Mouse (Mus musculus) midbrain, embryonic 16.5 days (tissue): Measurements from ENCODE around the gene Trrap. TPM values are rescaled to one million over a fixed set of nuclear protein-coding genes. Genes with fewer than 3 reads are reported as not detected.

ENCODE experiments used
- ATAC-seq: fragments of 200-750 bp; cut with Nextera tagmentation; 2 replicates; pipeline ENCODE4 v1.8.0; 2017; ENCODE audit warnings: moderate TSS enrichment
- H3K27ac ChIP-seq: fragments of 300-500 bp; sonication (generic); 2 replicates; pipeline ENCODE4 v1.5.1; 2014; ENCODE audit warnings: mild to moderate bottlenecking, low read length, mixed read lengths
- H3K27me3 ChIP-seq: fragments of 300-500 bp; sonication (generic); 2 replicates; pipeline ENCODE4 v1.6.1; 2014; ENCODE audit warnings: low read depth, low read length, mixed read lengths; ENCODE audit not compliant: control insufficient read depth, insufficient read depth
- H3K36me3 ChIP-seq: fragments of 300-500 bp; sonication (generic); 2 replicates; pipeline ENCODE4 v1.6.1; 2014; ENCODE audit warnings: mild to moderate bottlenecking, low read length, moderate library complexity, mixed read lengths; ENCODE audit not compliant: control insufficient read depth, insufficient read depth
- H3K4me1 ChIP-seq: fragments of 300-500 bp; sonication (generic); 2 replicates; pipeline ENCODE4 v1.6.1; 2014; ENCODE audit warnings: mild to moderate bottlenecking, low read length, mixed read lengths; ENCODE audit not compliant: control insufficient read depth, insufficient read depth
- H3K4me2 ChIP-seq: fragments of 300-500 bp; sonication (generic); 2 replicates; pipeline ENCODE4 v1.6.1; 2014; ENCODE audit warnings: mild to moderate bottlenecking, low read length, mixed read lengths
- H3K4me3 ChIP-seq: fragments of 300-500 bp; sonication (generic); 2 replicates; pipeline ENCODE4 v1.5.1; 2014; ENCODE audit warnings: low read depth, mild to moderate bottlenecking, low read length, moderate library complexity, mixed read lengths
- H3K9ac ChIP-seq: fragments of 300-500 bp; sonication (generic); 2 replicates; pipeline ENCODE4 v1.6.1; 2014; ENCODE audit warnings: low read depth, low read length, mixed read lengths
- H3K9me3 ChIP-seq: fragments of 300-500 bp; sonication (generic); replicated peaks from 2 replicates; pipeline ENCODE4 v1.6.1; 2014; ENCODE audit warnings: mild to moderate bottlenecking, low read length, mixed read lengths; ENCODE audit not compliant: control insufficient read depth, poor library complexity, severe bottlenecking
- WGBS: fragments of 180-500 bp; shearing (Covaris S2); extraction: QIAGEN DNeasy Blood & Tissue Kit; methylation state at CpG from one replicate; pipeline ENCODE4 v1.1.7; 2014; 5-methylcytosine and 5-hydroxymethylcytosine counted together
- polyA plus RNA-seq: library from polyadenylated mRNA; unstranded; fragments of >200 nt; fragmentation: Nextera tagmentation; extraction: Ambion mirVana; gene quantifications from 2 replicates; pipeline ENCODE4 v1.2.1, GENCODE M21; 2015

Trrap gene
- polyA plus RNA-seq, 1 experiment from 2014 or later: 71.4 TPM

- H3K9me3 ChIP-seq: no peaks in the 10 kb centered on the region
- peaks cover 3% of the 10 kb centered on the region; the same call in 1 of the 2 replicates for H3K36me3 ChIP-seq
- no peaks in the 10 kb centered on the region for H3K27me3 ChIP-seq
- no peak overlapping the region for H3K9ac ChIP-seq
- H3K4me3 ChIP-seq: no peak overlapping the region
- H3K4me1 ChIP-seq: no peaks in the 10 kb centered on the region
- H3K4me2 ChIP-seq: no peak overlapping the region
- no peak overlapping the region for H3K27ac ChIP-seq
- 96% methylated on average over 1 of the region's 1 CpGs for WGBS
- no peak for ATAC-seq
These were observed 104.2 kb downstream of the Trrap start for GRCm38 (mm10) chr5:144871775-144872174.

- Histone ChIP-seq H3K9me3 (no peaks in the 10 kb centered on the region), H3K27ac (no peak overlapping the region), H3K36me3 (peaks cover 7% of the 10 kb centered on the region; the same call in 1 of the 2 replicates), H3K9ac (no peak overlapping the region), H3K4me1 (no peaks in the 10 kb centered on the region), H3K4me3 (no peak overlapping the region), H3K4me2 (no peak overlapping the region), H3K27me3 (no peaks in the 10 kb centered on the region)
- 84% methylated on average over 5 of the region's 5 CpGs for WGBS
- no peak for ATAC-seq
These were observed 104.8 kb downstream of the Trrap start for GRCm38 (mm10) chr5:144872326-144872725.

- 84% methylated on average over 3 of the region's 3 CpGs for WGBS
These were observed 105.3 kb downstream of the Trrap start for GRCm38 (mm10) chr5:144872867-144873266.

GRCm38 (mm10) chr5:144875227-144875626 lies 107.7 kb downstream of the Trrap start:
- WGBS: 88% methylated on average over 6 of the region's 6 CpGs
- Histone ChIP-seq H3K9ac (no peak overlapping the region), H3K4me3 (no peak overlapping the region), H3K27ac (no peak overlapping the region), H3K27me3 (no peaks in the 10 kb centered on the region), H3K36me3 (peaks cover 31% of the 10 kb centered on the region), H3K9me3 (no peaks in the 10 kb centered on the region), H3K4me2 (no peak overlapping the region), H3K4me1 (no peaks in the 10 kb centered on the region)
- 0 out of 2 replicates have a peak, but pooled peaks have one; percentile 22 for ATAC-seq

More at GRCm38 (mm10) chr5:144872867-144873266, 105.3 kb downstream of the Trrap start:
- ATAC-seq: no peak
- Histone ChIP-seq H3K27ac (no peak overlapping the region), H3K4me1 (no peaks in the 10 kb centered on the region), H3K27me3 (no peaks in the 10 kb centered on the region), H3K36me3 (peaks cover 11% of the 10 kb centered on the region; the same call in 1 of the 2 replicates), H3K9me3 (no peaks in the 10 kb centered on the region), H3K4me3 (no peak overlapping the region), H3K9ac (no peak overlapping the region), H3K4me2 (no peak overlapping the region)

- WGBS: 13% methylated on average over 13 of the region's 13 CpGs
- H3K27me3 ChIP-seq: no peaks in the 10 kb centered on the region
- H3K9me3 ChIP-seq: no peaks in the 10 kb centered on the region
- no peak overlapping the region for H3K4me2 ChIP-seq
- H3K4me3 ChIP-seq: no peak overlapping the region
- ATAC-seq: peak; percentile 31; the same call in 1 of the 2 replicates
- H3K36me3 ChIP-seq: peaks cover 37% of the 10 kb centered on the region
- H3K27ac ChIP-seq: no peak overlapping the region
- no peaks in the 10 kb centered on the region for H3K4me1 ChIP-seq
- H3K9ac ChIP-seq: no peak overlapping the region
These were observed 108.4 kb downstream of the Trrap start for GRCm38 (mm10) chr5:144875892-144876291.

- H3K9ac ChIP-seq: no peak overlapping the region
- H3K27ac ChIP-seq: no peak overlapping the region
- H3K9me3 ChIP-seq: no peaks in the 10 kb centered on the region
- no peak overlapping the region for H3K4me2 ChIP-seq
- ATAC-seq: no peak
- 91% methylated on average over 15 of the region's 15 CpGs for WGBS
- no peak overlapping the region for H3K4me3 ChIP-seq
- H3K27me3 ChIP-seq: no peaks in the 10 kb centered on the region
- no peaks in the 10 kb centered on the region for H3K4me1 ChIP-seq
- H3K36me3 ChIP-seq: peaks cover 49% of the 10 kb centered on the region
These were observed 109.5 kb downstream of the Trrap start for GRCm38 (mm10) chr5:144877021-144877420.

- Histone ChIP-seq H3K36me3 (peaks cover 73% of the 10 kb centered on the region), H3K4me3 (no peak overlapping the region), H3K27ac (no peak overlapping the region), H3K9ac (no peak overlapping the region), H3K4me1 (no peaks in the 10 kb centered on the region), H3K9me3 (no peaks in the 10 kb centered on the region), H3K4me2 (no peak overlapping the region), H3K27me3 (no peaks in the 10 kb centered on the region)
- 90% methylated on average over 14 of the region's 14 CpGs for WGBS
- ATAC-seq: peak; percentile 15; the same call in 1 of the 2 replicates
These were observed 114.3 kb downstream of the Trrap start for GRCm38 (mm10) chr5:144881670-144882399.

- Histone ChIP-seq H3K27ac (no peak overlapping the region), H3K4me2 (no peak overlapping the region), H3K4me3 (no peak overlapping the region), H3K9ac (no peak overlapping the region), H3K36me3 (peaks cover 73% of the 10 kb centered on the region), H3K27me3 (no peaks in the 10 kb centered on the region), H3K9me3 (no peaks in the 10 kb centered on the region), H3K4me1 (no peaks in the 10 kb centered on the region)
- no peak for ATAC-seq
- WGBS: 77% methylated on average over 13 of the region's 13 CpGs
These were observed 117.2 kb downstream of the Trrap start for GRCm38 (mm10) chr5:144884629-144885217.

GRCm38 (mm10) chr5:144885968-144886650 lies 118.6 kb downstream of the Trrap start:
- H3K4me2 ChIP-seq: no peak overlapping the region
- H3K27me3 ChIP-seq: no peaks in the 10 kb centered on the region
- H3K9ac ChIP-seq: no peak overlapping the region
- no peak overlapping the region for H3K4me3 ChIP-seq
- WGBS: 91% methylated on average over 9 of the region's 9 CpGs
- no peak for ATAC-seq
- H3K4me1 ChIP-seq: no peaks in the 10 kb centered on the region
- H3K27ac ChIP-seq: no peak overlapping the region
- peaks cover 67% of the 10 kb centered on the region for H3K36me3 ChIP-seq
- H3K9me3 ChIP-seq: no peaks in the 10 kb centered on the region
